Mouse (Mus musculus) brain, embryonic 18.5 days (tissue): ENCODE data around the gene Ndufv2.

Experiments
- DNase-seq: peaks from one replicate; pipeline ENCODE4 v3.0.0-alpha.2; 2012; ENCODE audit warnings: low read depth, low spot score

The Ndufv2 gene

DNA sequence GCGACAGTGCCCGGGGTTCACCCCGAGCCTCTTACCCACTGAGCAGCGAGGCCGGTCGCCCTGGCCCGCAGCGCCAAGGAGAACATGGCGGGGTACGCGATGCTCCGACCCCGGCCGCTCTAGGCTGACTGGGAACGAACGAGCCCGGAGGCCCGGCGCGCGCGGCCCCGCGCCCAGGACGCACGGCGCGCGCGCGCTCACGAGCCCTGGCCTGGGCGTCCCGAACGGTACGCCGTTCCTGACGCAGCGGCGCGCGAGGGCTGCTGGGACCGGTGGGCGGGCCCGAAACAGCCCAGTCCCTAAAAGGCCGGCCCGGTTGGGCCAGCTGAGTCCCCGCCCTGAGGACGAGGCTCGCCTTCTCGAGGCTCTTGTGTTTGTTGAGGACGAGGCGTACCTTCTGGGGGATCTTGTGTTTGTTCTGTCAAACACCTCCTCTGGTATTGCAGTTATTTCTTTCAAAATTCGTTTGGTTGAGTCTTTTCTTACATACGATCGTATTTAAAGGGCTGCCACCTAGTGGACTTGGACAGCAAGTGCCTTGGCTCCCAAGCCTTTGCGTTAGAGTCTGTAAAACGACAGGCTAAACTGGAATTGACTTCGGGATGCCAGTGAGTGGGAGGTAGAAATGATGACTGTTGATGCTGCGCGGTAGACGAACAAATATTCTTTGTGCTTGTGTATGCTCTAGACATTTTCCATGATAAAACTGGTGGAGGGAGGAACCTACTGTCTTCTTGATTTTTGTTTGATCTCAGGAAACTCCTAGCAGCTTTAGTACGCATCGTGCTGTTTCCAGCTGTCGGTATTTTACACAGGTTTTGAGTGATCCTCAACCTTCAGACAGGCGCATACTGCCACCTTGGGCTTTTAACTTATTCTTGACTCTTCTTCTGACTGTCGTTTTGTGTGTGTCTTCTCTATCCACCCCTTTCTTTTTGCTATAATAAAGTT is at the start of gene Ndufv2:
Gene Ndufv2, minus strand, starts transcription at position 180 of the 951 bp plus-strand sequence.
- DNase-seq = peak; percentile 95

DNA sequence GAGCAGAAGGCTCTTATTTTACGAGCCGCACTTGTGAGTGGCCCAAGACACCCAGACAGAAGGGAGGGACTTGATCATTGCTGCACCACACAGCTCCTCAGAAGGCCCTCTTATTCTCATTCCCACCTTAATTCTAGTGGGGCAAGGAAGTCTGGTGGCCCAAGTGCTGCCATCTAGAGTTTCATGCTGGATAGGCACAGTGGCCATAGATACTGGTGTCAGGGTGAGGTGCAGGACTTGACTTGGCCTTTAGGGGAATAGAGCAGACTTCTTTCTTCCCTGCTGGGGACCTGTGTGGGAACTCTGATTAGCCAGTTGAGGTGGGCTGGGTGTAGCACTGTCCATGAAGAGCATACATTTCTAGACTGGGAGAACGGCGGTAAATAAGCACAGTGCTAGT is 29.9 kb upstream of the Ndufv2 start:
- DNase-seq = no peak

DNA sequence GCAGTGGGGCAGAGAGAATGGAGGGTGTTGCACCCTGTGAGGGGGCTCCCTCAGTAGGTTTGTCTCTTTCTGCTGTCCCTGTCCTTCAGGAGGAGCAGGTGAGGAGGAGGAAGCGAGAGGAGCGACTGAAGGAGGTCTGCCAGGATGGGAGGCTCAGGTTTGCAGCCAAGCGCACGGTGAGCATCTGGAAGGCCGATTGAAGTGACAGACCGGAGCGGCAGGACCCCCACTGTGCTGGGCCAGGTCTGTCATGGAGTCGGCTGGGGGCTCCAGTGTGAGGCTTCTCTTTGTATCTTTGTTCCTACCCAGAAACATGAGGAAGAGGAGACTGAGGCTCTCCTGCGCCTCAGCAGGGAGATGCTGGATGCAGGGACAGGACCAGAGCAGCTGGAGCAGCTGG is 29.0 kb upstream of the Ndufv2 start:
- DNase-seq = no peak

DNA sequence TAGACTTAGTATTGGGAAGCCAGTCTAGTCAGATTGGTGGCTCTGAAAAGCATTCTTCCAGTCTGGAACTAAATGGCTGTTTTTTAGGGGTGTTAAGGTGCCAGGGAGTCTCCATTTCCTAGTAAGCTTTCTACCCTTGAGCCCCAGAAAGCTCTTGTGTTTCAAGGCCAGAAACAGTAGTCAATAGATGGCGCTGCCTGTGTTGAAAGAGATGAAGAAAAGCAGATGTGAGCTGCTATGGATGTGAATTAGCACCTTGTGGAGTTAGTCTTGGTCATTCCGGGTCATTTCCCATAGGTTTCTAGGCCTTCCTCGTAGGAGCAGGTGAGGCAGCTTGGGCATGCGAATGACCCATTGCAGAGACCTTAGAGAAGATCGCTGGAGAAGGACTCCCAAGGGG is 23.9 kb upstream of the Ndufv2 start:
- DNase-seq = no peak

DNA sequence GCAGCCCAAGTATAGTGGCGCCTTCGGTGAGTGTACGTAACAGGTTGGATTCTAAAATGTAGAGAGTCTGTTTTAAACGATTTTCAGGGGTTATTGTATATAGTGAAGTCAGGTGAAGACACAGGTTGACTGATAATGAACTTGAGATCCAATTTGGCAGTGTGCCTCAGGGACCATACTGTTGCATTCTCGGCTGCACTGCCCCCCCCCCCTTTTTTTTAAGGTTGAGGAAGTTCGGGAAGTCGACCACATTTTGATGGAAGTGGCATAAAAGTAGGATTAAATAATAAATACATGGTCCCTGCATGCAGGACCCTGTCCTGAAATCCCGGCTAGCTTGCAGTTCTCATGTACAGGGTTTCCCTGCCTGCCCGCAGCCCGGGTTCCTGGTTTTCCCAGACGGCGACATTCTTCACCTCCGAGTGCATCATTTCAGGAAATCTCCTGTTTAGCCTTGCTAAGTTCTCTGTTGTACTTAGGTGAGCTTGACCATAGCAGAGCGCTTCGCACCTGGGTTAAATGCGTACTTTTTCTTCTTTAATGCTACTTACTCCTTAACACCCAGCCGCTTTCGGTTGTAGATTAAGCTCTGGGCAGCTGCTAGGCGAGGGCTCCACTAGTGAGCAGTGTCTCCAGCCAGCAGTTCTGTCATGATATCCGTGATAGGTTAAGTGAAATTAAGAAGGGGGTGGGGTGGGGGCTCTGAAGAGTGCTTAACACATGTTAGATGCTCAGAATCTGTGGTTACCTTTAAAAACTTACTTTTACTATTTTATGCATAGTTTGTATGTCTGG is 22.7 kb upstream of the Ndufv2 start:
- DNase-seq = no peak

DNA sequence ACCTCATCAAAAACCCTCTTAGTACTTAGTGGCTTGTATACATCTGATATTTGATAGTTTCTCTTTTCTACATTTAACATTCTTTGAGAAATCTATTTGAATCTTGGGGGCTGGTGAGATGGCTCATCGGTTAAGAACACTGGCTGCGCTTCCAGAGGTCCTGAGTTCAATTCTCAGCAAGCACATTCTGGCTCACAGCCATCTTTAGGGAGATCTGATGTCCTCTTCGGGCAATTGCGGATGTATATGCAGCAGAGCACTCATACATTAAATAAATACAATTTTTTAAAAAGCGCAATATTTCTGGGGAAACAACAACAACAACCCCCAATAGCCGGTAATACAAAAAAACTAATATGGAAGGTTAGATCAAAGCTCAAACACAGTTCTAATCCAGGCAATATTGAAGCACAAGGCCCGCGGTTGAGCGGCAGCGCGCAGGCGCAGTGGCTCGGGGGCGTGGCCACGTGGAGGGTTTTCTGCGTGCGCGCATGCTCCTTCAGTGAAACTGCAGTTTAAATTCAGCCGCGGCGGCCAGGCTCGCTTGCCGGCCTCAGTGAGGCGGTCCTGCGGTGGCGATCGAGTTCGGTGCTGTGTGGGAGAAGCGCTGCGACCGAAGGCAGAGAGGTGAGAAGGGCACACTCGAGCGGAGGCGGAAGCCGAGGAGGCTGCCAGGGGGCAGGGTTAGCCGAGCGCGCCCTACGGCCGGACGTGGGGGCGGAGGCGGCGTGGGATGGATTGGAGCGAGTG is 21.9 kb upstream of the Ndufv2 start, which contains the start of gene Ddx11:
Gene Ddx11, plus strand, starts transcription at position 455 of the 750 bp plus-strand sequence.
- peak; percentile 72 for DNase-seq

DNA sequence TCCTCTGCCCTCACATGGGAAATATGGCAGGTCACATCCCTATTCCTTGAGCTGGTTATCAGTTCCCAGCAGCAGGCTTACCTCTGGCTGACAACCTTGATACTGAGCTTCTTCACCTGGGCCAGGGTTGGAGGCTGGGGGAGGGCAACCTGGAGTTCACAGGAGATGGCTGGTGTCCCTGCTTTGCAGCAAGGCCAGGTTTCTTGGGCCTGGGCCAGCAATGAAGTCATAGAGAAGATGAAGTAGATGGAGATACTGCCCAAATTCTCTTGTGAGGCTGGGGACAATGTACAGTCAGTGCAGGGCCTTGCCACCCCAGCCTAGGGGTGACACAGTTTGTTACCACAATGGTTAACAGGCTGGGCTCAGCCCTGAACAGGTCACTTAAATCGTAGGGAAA is 19.3 kb upstream of the Ndufv2 start:
- no peak for DNase-seq

DNA sequence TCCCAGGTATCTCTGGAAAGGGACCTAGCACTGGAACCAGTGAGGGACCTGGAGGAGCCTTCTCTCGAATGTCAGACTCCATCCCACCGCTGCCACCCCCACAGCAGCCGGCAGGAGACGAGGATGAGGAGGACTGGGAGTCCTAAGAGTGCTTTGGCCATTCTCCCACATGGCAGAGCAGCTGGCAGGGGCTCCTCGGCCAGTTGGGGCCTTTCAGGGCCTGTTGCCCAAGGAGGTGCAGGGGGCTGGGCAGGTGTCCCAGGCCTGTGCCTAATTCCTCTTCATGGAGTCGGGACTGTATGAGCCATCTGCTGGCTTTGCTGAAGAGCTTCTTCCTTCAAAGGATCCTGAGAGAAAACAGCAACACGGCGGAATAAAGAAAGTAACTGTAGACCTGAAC is 17.6 kb upstream of the Ndufv2 start:
- no peak for DNase-seq

DNA sequence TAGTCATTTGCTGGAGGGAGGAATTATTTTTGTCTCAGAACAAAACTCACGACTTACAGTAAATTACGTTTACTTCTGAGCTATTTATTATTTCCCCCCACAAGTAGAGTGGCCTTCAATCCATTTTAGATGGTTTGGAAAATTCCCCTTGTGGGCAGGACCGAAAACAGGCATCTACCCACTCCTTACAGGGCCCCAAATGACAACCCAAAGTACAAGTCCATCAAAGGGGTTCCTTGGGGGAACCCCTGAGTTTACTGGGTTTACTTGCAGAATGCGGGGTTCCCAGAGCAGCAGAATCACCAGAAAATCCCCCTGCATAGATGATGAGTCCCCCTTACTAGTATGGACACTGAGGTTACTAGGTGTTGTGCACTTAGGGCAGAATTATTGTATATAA is 10.8 kb upstream of the Ndufv2 start:
- no peak for DNase-seq

DNA sequence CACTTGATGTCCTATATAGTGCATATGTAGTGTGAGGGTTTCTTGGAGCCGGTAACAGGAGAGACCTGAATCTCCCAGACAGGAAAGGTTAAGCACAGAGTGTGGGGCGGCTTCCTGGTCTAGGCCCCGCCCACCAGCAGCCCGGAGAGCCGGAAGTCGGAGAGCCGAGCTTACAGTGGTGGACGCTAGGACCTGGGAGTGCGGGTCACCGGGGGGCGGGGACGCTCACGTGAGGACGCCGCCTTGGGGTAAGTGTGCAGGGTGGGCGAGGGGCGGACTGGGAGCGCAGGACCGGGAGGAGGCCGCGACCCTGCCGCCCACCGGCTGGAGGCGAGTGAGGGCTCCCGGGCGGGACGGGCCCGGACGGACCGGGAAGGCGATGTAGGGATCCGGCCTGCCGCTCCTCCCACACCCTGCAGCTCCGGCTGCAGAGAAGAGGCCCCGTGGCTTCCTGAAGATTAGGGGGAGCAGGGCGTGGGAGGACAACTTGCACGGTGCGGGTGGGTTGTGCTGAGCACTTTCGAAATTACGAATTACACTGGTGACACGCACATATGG is 10.1 kb upstream of the Ndufv2 start, which contains the start of gene Washc1:
Gene Washc1, plus strand, starts transcription at position 144 of the 558 bp plus-strand sequence.
- DNase-seq = peak; percentile 78

DNA sequence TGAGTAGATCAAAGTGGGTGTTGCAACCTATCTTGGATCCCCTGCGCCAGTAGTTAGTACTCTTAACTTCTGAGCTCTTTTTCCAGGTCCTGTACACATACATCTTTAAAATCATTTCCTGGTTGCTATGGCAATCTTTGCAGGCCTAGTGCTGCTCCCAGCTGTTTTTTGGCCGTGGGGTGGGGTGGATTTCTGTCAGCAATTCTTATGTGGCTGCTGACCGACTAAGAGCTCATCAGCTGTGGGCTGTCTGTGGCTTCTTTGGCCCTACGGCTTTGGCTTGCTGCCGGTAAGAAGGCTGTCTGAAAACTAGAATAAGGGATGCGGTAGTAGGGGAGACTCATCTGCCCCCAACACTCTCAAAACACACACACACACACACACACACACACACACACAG is 9.4 kb upstream of the Ndufv2 start:
- no peak for DNase-seq

DNA sequence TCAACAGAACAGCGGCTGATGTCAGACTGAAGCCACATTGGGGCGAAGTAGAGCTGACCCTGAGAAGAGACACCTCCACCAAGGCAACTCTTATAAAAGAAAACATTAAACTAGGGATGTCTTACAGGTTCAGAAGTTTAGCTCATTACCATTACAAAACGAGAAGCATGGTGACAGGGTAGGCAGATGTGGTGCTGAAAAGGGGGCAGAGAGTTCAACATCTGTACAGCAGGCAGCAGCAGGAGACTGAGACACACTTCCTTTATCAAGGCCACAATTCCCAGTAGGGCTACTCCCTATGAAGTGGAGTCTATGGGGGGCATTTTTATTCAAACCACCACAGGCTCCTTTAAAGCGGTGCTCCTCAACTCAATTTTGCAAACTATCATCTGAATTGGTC is 6.8 kb upstream of the Ndufv2 start:
- no peak for DNase-seq

DNA sequence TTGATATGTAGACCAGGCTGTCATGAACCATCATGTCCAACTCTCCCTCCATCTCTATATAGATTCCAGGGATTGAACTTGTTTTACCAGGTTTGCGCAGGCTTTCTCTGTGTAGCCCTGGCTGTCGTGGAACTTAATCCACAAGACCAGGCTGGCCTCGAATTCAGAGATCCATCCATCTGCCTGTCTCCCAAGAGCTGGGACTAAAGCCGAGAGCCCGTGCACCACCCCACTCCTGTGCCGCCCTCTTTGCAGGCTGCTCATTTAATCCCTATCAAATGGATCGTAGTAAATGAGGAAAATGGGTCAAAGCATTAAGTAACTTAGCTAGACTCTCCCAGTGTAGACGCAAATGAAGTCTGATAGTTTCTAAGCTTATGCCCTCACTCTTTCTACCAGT is 6.1 kb upstream of the Ndufv2 start:
- DNase-seq = no peak

DNA sequence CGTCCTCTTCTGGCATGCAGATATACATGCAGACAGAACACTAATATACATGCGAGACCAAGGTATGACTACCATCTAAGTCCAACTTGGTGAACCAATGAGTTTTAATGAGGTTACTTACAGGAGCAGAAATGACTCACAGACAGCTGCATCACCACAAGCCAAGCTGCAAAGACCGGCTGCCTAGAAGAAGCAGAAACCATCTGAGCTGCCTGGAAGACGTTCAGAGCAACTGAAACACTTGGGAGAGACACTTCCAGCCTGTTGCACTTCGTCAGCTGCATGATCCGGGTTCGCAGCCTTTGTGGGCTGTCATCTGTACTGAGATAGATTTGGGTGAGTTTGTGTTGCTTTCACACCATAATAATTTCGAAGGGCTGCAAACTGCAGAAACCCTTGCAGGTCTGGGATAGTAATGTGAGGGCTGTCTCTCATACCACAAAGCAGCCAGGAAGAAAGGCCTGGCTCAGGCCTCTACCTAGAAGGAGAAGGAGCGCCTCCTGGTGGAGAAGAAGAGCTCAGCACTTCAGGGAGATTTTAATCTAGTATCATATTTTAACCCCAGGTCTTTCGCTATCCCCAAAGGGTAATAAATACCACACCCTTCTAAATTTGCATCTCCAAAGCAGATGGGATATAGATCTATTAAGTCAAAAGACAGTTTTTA is 5.4 kb upstream of the Ndufv2 start:
- no peak for DNase-seq

DNA sequence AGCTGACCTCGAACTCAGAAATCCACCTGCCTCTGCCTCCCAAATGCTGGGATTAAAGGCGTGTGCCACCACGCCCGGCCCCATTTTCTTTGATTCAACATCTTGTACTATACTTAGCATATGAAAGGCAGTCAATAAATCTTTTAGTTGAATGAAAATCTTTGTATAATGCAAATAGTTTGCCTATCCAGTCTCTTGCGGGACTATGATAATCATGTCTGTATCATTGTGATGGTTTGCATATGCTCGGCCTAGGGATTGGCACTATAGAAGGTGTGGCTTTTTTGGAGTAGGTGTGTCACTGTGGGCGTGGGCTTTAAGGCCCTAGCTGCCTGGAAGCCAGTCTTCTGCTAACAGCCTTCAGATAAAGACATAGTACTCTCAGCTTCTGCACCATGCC is 2.7 kb upstream of the Ndufv2 start:
- no peak for DNase-seq

DNA sequence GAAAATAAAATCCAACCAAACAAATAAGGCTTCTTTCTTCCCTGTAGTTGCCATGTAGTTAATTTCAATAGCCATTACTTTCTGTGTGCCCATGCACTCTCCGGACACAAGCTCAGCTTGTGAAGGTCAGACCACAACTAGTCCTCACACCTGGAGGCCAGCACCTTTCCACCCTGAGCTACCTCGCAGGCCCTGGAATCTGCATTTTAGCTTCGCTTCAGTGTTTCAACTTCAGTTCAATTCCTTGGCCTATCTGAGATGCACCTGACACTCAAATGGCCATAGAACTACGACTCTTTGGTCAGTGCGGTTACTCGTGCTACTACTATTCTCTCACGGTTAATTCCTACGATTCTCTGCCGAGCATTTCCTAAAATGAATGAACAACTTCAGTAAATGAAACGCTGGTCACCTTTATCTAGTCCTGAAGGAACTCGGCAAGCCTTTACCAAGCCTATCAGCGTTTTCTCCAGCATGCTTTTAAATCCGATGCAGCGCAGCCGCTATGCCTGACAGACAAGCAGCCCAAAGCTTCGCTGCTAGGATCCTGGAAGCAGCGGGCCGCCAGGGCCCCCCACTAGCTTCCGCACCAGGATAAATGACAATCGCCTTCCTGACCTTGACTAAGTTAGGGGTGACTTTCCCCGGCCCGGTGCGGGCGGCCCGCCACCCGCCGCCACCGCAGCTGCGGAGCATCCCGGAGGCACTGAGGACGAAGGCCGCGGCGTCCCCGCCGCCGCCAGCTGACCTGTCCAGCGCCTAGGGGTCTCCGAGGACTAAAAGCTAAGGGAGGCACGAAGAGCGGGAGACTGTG is 586 bp downstream of the Ndufv2 start:
- DNase-seq = no peak

DNA sequence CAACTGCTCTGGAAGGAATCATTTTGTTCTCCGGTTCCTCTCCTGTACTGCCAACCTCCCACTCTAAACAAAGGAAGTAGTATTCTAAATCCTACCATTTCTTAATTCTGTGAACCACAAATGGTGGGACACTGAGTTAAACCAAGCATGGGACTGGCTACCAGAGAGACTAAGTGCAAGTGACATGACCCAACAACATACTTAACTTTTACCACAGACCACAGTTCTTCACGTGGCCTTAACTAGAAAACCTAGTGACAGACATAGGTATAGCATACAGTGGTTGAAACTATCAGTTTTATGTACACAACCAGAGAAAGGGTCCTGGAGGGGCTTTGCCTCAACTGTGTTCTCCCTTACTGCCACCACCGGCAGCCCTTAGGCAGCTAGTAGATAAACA is 8.7 kb downstream of the Ndufv2 start:
- DNase-seq = no peak

DNA sequence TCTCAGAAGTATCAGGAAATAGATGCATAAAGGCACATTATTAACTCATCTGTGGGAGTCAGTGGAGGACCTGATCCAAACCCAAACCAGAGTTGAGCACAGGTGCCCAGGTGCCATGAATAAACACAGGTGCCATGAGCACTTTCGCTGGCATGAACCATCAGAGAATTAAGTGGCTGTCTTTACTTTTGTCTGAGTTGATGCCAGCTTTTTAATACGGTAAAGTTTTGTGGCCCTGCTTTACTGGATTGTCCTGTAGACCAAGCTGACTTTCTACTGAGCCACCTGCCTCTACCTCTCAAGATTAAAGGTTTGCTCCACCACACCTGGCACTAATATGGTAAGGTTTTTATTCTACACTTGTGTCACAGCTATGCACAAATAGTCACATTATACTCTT is 9.3 kb downstream of the Ndufv2 start:
- DNase-seq = no peak

DNA sequence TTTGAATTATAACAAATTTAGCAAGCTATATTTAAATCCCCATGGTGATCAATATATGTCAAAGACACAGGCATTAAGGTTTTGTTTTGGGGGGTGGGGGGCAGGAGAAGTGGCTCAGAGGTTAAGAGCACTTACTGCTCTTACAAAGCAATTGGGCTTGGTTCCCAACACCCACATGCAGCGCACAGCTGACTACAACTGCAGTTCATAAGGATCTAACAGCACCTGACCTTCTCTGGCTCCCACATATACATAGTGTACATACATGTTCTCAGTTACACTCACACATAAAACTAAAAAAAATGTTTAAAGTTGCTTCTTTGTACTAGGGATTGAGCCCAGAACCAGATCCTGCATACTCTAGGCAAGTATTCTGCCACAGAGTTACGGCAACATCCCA is 10.0 kb downstream of the Ndufv2 start:
- no peak for DNase-seq

DNA sequence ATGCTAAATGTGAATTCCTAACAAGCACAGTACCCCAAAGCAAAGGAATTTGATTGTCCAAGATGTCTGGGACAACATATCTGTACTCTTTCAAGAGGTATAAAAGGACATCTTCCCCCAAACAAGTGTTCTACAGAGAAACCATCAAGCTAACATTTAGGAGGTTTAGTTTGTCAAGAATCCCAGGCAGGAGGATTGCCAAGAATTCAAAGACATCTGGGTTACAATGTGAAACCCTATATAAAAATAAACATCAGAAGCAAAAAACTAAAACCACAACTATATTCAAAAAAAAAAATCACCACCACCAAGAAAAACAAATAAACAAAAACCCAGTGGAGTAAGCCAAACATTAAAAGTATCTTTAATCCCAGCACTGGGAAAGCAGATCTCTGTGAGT is 11.1 kb downstream of the Ndufv2 start:
- DNase-seq = no peak
